Comparison of ENCODE assay signal across 8 mouse cellular contexts in genomic region chr3:50905274-50905992, GRCm38 (mm10).
DNase-seq lines count a peak whose midpoint lies in the region; ATAC-seq and TF ChIP-seq lines count a peak whose summit lies in the region.

No protein-coding gene starts in this region.

- no peaks in the 10 kb centered on the region for H3K27me3 ChIP-seq in testis, adult 2 months (ENCODE audit: control insufficient read depth, insufficient read depth, low read length)
- no peaks in the 10 kb centered on the region for H3K27me3 ChIP-seq in heart, postnatal 0 days (ENCODE audit: control insufficient read depth, insufficient read depth, low read length)
- no peaks in the 10 kb centered on the region for H3K27me3 ChIP-seq in midbrain, embryonic 14.5 days (ENCODE audit: control insufficient read depth, insufficient read depth, low read length)

- WGBS in heart, postnatal 0 days: 24% methylated on average over 16 of the region's 16 CpGs
- 6% methylated on average over 16 of the region's 16 CpGs for WGBS in midbrain, embryonic 14.5 days

- intact Hi-C loops in left cerebral cortex, postnatal 36 days (cut with DNase I): loop anchor here (5.0 to 10.0 kb wide), 5 partner anchors 217 to 1811 kb away; no protein-coding TSS in a partner anchor
- intact Hi-C loops in left cerebral cortex, postnatal 25 days (cut with DNase I): loop anchor here (5.0 kb wide), 3 partner anchors 262 to 523 kb away; partner anchors contain the start of gene Slc7a11

- no peak overlapping the region for H3K27ac ChIP-seq in testis, adult 2 months (ENCODE audit: control insufficient read depth, insufficient read depth, low read depth, low read length)
- no peak overlapping the region for H3K27ac ChIP-seq in heart, postnatal 0 days (ENCODE audit: low read depth)
- peak overlapping the region; percentile 74 for H3K27ac ChIP-seq in midbrain, embryonic 14.5 days (replicated peaks; ENCODE audit: low read depth, low read length)

- TF ChIP-seq CTCF in testis, adult 2 months (IDR thresholded peaks at IDR 0.05; ENCODE audit: control insufficient read depth, insufficient read depth, insufficient replicate concordance, low read depth, low read length): no peak
- TF ChIP-seq CTCF in heart, postnatal 0 days (IDR thresholded peaks at IDR 0.05; ENCODE audit: low read depth): no peak

- no peaks in the 10 kb centered on the region for H3K36me3 ChIP-seq in testis, adult 2 months (ENCODE audit: control insufficient read depth, insufficient read depth, low read length)
- no peaks in the 10 kb centered on the region for H3K36me3 ChIP-seq in heart, postnatal 0 days (replicated peaks; ENCODE audit: control insufficient read depth, insufficient read depth, low read length)
- no peaks in the 10 kb centered on the region for H3K36me3 ChIP-seq in midbrain, embryonic 14.5 days (ENCODE audit: control insufficient read depth, insufficient read depth, low read length)

- peak overlapping the region; percentile 52 for H3K4me3 ChIP-seq in testis, adult 2 months (ENCODE audit: control insufficient read depth, low read depth, low read length)
- H3K4me3 ChIP-seq in heart, postnatal 0 days (ENCODE audit: low read depth, low read length): peak overlapping the region; percentile 46
- 0 out of 2 replicates have a peak overlapping the region, but pooled peaks have one; percentile 11 for H3K4me3 ChIP-seq in midbrain, embryonic 14.5 days (replicated peaks; ENCODE audit: low read depth, low read length)

- H3K4me1 ChIP-seq in testis, adult 2 months (ENCODE audit: control insufficient read depth, insufficient read depth, low read length): peaks cover 7% of the 10 kb centered on the region
- H3K4me1 ChIP-seq in heart, postnatal 0 days (ENCODE audit: control insufficient read depth, insufficient read depth): 0 out of 2 replicates have a peak, but pooled peaks cover 4% of the 10 kb centered on the region
- peaks cover 14% of the 10 kb centered on the region for H3K4me1 ChIP-seq in midbrain, embryonic 14.5 days (ENCODE audit: control insufficient read depth, insufficient read depth, low read length)

- TF ChIP-seq POLR2A in testis, adult 2 months (IDR thresholded peaks at IDR 0.05; ENCODE audit: control insufficient read depth, low read depth, low read length): no peak

- no peak for TF ChIP-seq EP300 in heart, postnatal 0 days (IDR thresholded peaks at IDR 0.05; ENCODE audit: low read depth)

- DNase-seq in testis, postnatal 10 days (ENCODE audit: low spot score): no peak
- no peak for DNase-seq in heart, postnatal 0 days (ENCODE audit: low spot score)
- DNase-seq in kidney, postnatal 4 days: peak; percentile 32 to 64
- DNase-seq in midbrain, embryonic 14.5 days: peak; percentile 61
- DNase-seq in adrenal gland, postnatal 36 days: no peak
- DNase-seq in left cerebral cortex, postnatal 36 days (ENCODE audit: low spot score in 2 of 2): no peak
- no peak for DNase-seq in left cerebral cortex, postnatal 25 days (ENCODE audit: low spot score in 2 of 2)

- ATAC-seq in heart, postnatal 0 days (ENCODE audit: insufficient read depth, low read depth): 0 out of 2 replicates have a peak, but pooled peaks have one; percentile 11
- peak; percentile 25; the same call in 1 of the 2 replicates for ATAC-seq in midbrain, embryonic 14.5 days (ENCODE audit: low FRiP score, low TSS enrichment)

- peak overlapping the region; percentile 71 for H3K4me2 ChIP-seq in heart, postnatal 0 days (ENCODE audit: low read depth, low read length)
- H3K4me2 ChIP-seq in midbrain, embryonic 14.5 days (ENCODE audit: low read length): peak overlapping the region; percentile 48

- H3K9me3 ChIP-seq in heart, postnatal 0 days (replicated peaks; ENCODE audit: control insufficient read depth, low read length): no peaks in the 10 kb centered on the region
- H3K9me3 ChIP-seq in midbrain, embryonic 14.5 days (ENCODE audit: control insufficient read depth, low read length): no peaks in the 10 kb centered on the region

- peak overlapping the region; percentile 34; the same call in 1 of the 2 replicates for H3K9ac ChIP-seq in heart, postnatal 0 days (replicated peaks; ENCODE audit: low read depth, low read length)
- H3K9ac ChIP-seq in midbrain, embryonic 14.5 days (replicated peaks; ENCODE audit: low read length): peak overlapping the region; percentile 30; the same call in 1 of the 2 replicates

Comparison
In these comparisons a context has a peak if more than half of its experiments do, and no peak if none do; other contexts are left out.
1. DNase-seq: peak in kidney, postnatal 4 days (2 of 2) and midbrain, embryonic 14.5 days (single experiment); none in testis, postnatal 10 days (single experiment), heart, postnatal 0 days (single experiment), adrenal gland, postnatal 36 days (0 of 2), left cerebral cortex, postnatal 36 days (0 of 2) and left cerebral cortex, postnatal 25 days (0 of 2).
2. Peak in every context shown above with its lines, with median percentiles within 50 percentile points of each other: H3K4me3 ChIP-seq.